Mouse (Mus musculus) liver, adult (tissue): ENCODE measurements around the gene Mpp3.

Experiments
- GATA4 ChIP-seq: IDR thresholded peaks from 2 replicates; pipeline ENCODE4 v1.6.1; 2014; ENCODE audit warnings: mild to moderate bottlenecking, low read length; ENCODE audit not compliant: insufficient replicate concordance

Gene Mpp3

GRCm38 (mm10) chr11:102026694-102027360 is 1.4 kb downstream of the Mpp3 start:
- TF ChIP-seq GATA4 = no peak

DNA sequence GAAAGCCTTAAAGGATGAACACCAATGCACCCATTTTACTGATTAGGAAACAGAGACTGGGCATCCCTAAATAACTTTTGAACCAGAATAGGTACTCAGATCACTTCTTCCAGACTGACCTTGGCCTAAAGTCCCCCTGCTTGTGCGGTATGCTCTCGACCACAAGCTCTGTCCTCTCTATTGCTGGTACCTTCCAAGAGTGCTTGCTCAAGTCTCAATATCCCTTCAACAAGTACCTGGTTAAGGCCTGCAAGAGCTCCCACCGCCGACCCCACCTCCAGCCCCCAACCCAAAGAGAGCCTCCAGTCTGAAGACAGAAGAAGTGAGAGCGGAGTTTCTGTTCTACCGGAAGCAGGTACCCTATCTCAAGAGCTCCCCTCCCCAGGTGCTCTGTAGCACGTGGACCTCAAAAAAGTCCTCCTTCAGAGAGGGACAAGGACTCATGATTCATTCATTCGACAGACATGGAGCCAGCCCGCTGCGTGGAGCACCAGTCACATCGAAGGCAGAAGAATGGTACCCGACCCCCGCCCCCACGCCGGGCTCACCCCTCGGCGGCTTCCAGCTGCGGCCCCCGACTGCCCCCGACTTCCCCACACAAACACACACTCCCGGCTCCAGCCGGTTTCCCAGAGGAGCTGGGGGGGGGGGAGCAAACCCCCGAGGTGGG is 2.1 kb downstream of the Mpp3 start:
- no peak for TF ChIP-seq GATA4

GRCm38 (mm10) chr11:102025354-102025753 is 2.9 kb downstream of the Mpp3 start:
- no peak for TF ChIP-seq GATA4

GRCm38 (mm10) chr11:102024875-102025274 is 3.4 kb downstream of the Mpp3 start:
- no peak for TF ChIP-seq GATA4

GRCm38 (mm10) chr11:102024084-102024758 is 4.0 kb downstream of the Mpp3 start:
- TF ChIP-seq GATA4 = no peak

- no peak for TF ChIP-seq GATA4
Observed at GRCm38 (mm10) chr11:102023406-102023805, 4.9 kb downstream of the Mpp3 start.

DNA sequence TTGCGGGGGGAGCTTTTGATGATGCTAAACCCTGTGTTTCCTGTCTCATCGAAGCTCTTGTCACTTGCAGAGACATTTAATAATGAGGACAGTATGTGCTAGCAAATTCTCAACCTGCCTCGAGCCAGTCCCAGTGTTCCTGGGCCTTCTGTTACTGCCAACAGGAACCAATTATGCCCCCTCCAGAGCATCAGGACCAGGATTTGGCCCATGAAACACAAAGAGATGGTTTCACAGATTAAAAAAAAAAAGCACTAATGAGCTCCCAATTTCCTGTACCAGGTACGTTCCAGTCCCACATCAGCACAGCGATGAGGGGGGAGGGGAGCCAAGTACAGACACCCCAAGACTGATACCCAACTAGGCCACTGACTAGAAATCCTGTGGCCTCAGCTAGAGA is 7.1 kb downstream of the Mpp3 start:
- TF ChIP-seq GATA4 = no peak

- TF ChIP-seq GATA4 = no peak
Observed at GRCm38 (mm10) chr11:102019736-102020135, 8.5 kb downstream of the Mpp3 start.

DNA sequence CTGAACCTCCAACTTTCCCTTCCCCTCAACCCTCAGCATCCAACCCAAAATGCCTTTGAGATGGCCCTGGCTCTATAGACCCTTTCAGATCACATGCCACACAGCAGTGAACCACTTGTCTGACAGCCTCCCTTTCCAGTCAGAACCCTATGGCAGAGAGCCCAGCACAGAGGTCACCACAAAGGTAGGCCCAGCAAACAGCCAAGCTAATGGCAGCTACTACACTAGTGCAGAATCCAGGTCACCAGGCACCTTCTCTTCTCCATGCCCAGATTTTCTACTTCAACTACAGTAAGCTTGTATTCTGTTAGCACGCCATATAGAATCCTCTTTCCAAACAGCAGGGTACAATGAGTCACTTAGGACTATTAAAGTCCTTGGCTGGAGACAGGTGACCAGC is 12.1 kb downstream of the Mpp3 start:
- TF ChIP-seq GATA4 = no peak

DNA sequence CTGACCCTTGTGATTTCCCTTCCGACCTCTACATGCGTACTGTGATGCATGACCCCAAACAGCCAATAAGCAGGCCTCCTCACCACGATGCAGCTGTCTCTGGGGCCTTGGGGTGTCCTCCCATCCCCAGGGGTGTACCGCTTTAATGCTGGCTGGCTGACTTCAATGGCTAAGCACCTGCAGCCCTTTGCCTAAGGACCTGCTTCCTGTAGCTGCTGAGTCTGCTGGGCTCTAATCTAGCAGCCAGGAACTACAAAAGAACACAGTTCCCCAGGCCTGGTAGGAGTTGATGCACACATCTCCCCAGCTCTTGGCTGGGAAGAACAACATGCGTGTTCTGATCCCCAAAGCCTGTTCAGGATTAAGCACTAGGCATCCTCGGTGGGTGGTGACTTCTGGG is 12.8 kb downstream of the Mpp3 start:
- no peak for TF ChIP-seq GATA4

GRCm38 (mm10) chr11:102013201-102013600 is 15.1 kb downstream of the Mpp3 start:
- TF ChIP-seq GATA4 = no peak

DNA sequence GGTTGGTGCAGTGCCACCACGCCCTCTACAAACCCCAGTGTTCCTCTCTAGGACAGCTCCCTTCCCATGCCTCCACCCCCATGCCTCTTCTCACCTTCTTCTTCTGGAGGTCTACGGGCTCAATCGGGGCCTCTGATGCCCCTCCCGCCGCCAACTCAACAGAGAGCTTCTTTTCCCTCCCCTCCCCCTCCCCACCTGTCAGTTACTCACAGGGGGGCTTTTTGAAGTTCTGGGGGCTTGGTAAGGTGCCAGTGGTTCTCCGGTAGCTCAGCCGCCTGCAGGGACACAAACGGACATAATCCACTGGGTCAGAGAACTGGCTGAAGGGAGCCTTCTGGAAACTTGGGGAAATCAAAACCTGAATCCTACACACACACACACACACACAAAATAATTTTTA is 16.8 kb downstream of the Mpp3 start:
- TF ChIP-seq GATA4 = no peak

DNA sequence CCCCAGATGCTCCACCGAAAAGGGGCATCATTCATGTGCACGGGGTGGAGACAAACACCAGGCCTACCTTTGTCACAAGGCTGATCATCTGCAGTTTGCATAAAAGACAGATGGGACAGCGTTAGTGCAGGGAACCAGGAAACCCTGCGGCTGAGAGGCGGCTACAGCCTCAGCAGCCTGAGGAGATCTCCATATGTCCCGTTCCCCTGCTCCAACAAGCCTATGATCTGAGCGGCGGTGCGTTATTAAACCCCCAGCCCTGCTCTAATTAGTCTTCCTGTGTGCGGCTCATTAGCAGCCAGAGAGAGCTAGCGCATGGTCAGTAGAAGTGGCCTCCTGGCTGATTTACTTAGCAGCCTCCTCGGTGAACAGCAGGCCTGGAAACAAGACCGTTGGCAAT is 18.1 kb downstream of the Mpp3 start:
- TF ChIP-seq GATA4 = no peak

DNA sequence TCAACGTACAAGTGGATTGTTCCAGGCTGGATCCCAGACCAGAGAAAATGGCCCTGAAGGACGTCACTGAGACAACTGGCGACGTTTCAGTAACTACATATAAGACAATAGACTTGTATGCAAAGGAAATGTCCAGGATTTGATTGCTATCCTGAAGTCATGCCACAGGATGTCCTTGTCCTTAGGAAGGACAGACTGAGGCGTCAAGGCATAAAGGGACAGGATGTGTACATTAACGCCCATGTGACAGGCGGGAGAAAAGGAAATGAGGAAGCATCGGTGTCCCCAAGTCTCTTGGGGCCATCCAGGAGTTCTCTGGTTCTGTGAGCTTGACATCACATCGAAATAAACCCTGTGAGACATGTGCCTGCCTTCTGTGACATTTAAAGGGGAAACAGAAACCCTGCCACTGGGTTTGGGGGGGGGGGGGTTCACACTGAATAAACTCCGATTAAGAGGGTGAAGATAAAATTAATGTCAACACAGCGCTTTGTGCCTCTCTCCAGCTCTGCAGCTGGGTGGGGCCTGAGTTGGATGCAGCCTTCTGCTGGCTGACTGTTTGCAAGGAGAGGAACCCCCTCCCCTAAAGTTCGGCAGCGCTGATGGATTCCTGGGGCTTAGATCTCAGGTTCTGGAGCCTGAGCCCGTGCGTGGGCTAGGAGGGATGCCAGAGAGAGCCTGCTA is 19.2 kb downstream of the Mpp3 start:
- TF ChIP-seq GATA4 = no peak; the same call in 1 of the 2 replicates

GRCm38 (mm10) chr11:102008372-102008771 is 19.9 kb downstream of the Mpp3 start:
- TF ChIP-seq GATA4 = no peak

- no peak for TF ChIP-seq GATA4
Observed at GRCm38 (mm10) chr11:102006688-102007087, 21.6 kb downstream of the Mpp3 start.

GRCm38 (mm10) chr11:102006271-102006670 is 22.0 kb downstream of the Mpp3 start:
- TF ChIP-seq GATA4 = no peak
